Mouse (Mus musculus) thymus, adult 2 months (tissue): Measurements from ENCODE around the gene 4930568D16Rik. TPM values are rescaled to one million over a fixed set of nuclear protein-coding genes. Genes with fewer than 3 reads are reported as not detected.

ENCODE experiments used
- DNase-seq: peaks from one replicate; pipeline ENCODE4 v3.0.0; 2021
- H3K27ac ChIP-seq: fragments of 200-500 bp; 2 replicates; pipeline ENCODE4 v1.5.1; 2012; ENCODE audit warnings: low read length, control low read depth; ENCODE audit not compliant: control insufficient read depth, insufficient read depth
- H3K27me3 ChIP-seq: fragments of 200-500 bp; 2 replicates; pipeline ENCODE4 v1.6.1; 2012; ENCODE audit warnings: mild to moderate bottlenecking, low read length, moderate library complexity, mixed read lengths; ENCODE audit not compliant: control insufficient read depth, insufficient read depth
- H3K36me3 ChIP-seq: fragments of 200-500 bp; 2 replicates; pipeline ENCODE4 v1.6.1; 2012; ENCODE audit warnings: mild to moderate bottlenecking, low read length, moderate library complexity; ENCODE audit not compliant: control insufficient read depth, insufficient read depth
- H3K4me1 ChIP-seq: fragments of 200-500 bp; replicated peaks from 2 replicates; pipeline ENCODE4 v1.6.1; 2012; ENCODE audit warnings: low read length; ENCODE audit not compliant: control insufficient read depth, insufficient read depth
- H3K4me3 ChIP-seq: fragments of 200-500 bp; 2 replicates; pipeline ENCODE4 v1.5.1; 2012; ENCODE audit warnings: mild to moderate bottlenecking, low read length, control low read depth, moderate library complexity; ENCODE audit not compliant: control insufficient read depth, insufficient read depth
- CTCF ChIP-seq: fragments of 200-500 bp; IDR thresholded peaks from 2 replicates; pipeline ENCODE4 v1.5.1; 2012; ENCODE audit warnings: mild to moderate bottlenecking, control low read depth, low read length, moderate library complexity, borderline replicate concordance; ENCODE audit not compliant: control insufficient read depth, poor library complexity, insufficient read depth; ENCODE audit errors: extremely low read depth
- POLR2A ChIP-seq: fragments of 200-500 bp; IDR thresholded peaks from 2 replicates; pipeline ENCODE4 v1.6.1; 2012; ENCODE audit warnings: mild to moderate bottlenecking, low read length, control low read depth, moderate library complexity; ENCODE audit not compliant: control insufficient read depth, poor library complexity, insufficient read depth; ENCODE audit errors: extremely low read depth
- WGBS: fragments of 180-500 bp; shearing (Covaris S2); methylation state at CpG from one replicate; pipeline ENCODE4 v1.1.7; 2018; 5-methylcytosine and 5-hydroxymethylcytosine counted together
- polyA plus RNA-seq: library from polyadenylated mRNA; depleted of rRNA; stranded (reverse); fragments of >200 nt; gene quantifications from 2 replicates; pipeline ENCODE4 v1.2.3, GENCODE M21; 2012

4930568D16Rik gene
- polyA plus RNA-seq, 1 experiment: not detected

DNA sequence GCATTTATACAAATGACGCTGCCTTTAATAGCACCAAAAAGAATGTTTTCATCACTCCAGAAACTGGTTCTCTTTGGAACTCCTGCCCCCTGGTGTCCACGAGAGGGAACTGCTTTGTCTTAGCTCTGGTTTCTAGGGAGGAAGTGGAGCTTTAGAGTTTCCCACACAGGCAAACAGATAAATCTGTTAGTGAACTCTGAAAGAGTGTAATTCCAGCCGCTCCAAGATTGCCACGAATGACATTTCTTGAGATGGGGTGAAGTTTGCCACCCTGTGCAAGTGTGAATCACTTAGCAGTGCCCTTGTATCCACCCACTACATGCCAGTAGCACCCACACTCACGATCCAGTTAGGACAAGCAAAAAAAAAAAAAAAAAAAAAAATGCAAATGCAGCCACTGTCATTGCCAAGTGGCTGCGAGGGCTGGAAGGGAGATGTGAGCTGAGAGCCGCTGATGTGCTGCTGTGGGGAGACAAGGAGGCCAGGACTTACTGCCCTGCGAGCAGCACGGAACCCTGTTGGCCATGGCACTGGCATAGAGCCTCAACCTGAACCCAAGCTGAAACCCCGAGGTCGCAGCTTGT is 30.2 kb upstream of the 4930568D16Rik start:
- no peak for TF ChIP-seq POLR2A
- TF ChIP-seq CTCF: no peak
- H3K4me3 ChIP-seq: no peak overlapping the region
- H3K27me3 ChIP-seq: no peaks in the 10 kb centered on the region
- peak; percentile 77 for DNase-seq
- H3K27ac ChIP-seq: no peak overlapping the region
- no peaks in the 10 kb centered on the region for H3K4me1 ChIP-seq
- peaks cover 13% of the 10 kb centered on the region for H3K36me3 ChIP-seq
- 38% methylated on average over 11 of the region's 11 CpGs for WGBS

GRCm38 (mm10) chr2:35397096-35397495 is 29.6 kb upstream of the 4930568D16Rik start, which contains the start of gene 4930402F06Rik:
TSS of gene 4930402F06Rik (minus strand) at chr2:35397175.
- DNase-seq: no peak
- Histone ChIP-seq H3K27ac (no peak within 1 kb of the TSS), H3K4me3 (no peak within 1 kb of the TSS), H3K36me3 (peaks cover 8% of the 10 kb centered on the region), H3K4me1 (no peaks in the 10 kb centered on the region), H3K27me3 (no peaks in the 10 kb centered on the region)
- 63% methylated on average over 5 of the region's 5 CpGs for WGBS
- TF ChIP-seq CTCF (no peak), POLR2A (no peak)

DNA sequence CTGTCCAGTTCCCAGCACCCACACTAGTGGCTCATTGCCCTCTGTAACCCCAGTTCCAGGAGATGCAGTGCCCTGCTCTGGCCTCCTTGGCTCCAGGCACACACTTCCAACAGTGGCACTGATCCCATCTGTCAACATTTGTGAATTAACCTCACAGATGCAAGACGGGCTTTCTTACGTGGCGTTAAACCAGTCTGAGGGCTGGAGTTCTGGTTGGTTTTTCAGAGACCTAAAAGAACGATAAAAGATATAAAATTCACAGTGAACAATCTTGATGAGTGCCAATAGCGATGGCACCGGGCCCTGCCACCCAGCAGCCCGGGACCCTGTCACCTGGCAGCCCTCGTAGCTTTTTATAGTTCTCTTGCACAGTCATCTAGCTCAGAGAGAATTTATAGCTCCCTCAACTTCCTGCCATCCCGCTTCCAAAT is 17.9 kb upstream of the 4930568D16Rik start:
- Histone ChIP-seq H3K27ac (no peak overlapping the region), H3K4me1 (no peaks in the 10 kb centered on the region), H3K27me3 (no peaks in the 10 kb centered on the region), H3K4me3 (no peak overlapping the region), H3K36me3 (no peaks in the 10 kb centered on the region)
- no peak for TF ChIP-seq CTCF
- TF ChIP-seq POLR2A: no peak
- 78% methylated on average over 9 of the region's 9 CpGs for WGBS
- no peak for DNase-seq

DNA sequence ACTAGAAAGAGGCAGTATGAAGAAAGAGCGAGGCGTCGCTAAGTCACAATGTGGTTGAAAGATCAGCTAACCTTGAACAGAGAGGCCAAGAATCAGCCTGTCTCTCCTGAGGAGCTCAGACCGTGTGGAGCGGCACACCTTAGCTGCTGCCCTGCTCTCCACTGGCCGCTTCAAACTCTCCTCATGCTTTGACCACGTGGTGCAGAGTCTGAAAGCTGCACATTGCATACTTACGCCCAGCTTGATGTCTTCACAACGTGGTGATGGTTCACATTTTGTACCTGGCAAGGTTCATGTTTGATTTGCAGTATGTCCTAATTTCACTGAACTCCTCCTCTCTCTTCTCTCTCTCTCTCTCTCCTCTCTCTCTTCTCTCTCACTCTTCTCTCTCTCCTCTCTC is 11.8 kb upstream of the 4930568D16Rik start:
- DNase-seq: no peak
- TF ChIP-seq POLR2A: no peak
- TF ChIP-seq CTCF: no peak
- no peaks in the 10 kb centered on the region for H3K36me3 ChIP-seq
- no peak overlapping the region for H3K27ac ChIP-seq
- no peak overlapping the region for H3K4me3 ChIP-seq
- WGBS: 92% methylated on average over 9 of the region's 9 CpGs
- no peaks in the 10 kb centered on the region for H3K4me1 ChIP-seq
- H3K27me3 ChIP-seq: no peaks in the 10 kb centered on the region

GRCm38 (mm10) chr2:35377600-35377999 is 10.1 kb upstream of the 4930568D16Rik start:
- WGBS: 40% methylated on average over 6 of the region's 6 CpGs
- TF ChIP-seq POLR2A (no peak), CTCF (no peak)
- no peak for DNase-seq

DNA sequence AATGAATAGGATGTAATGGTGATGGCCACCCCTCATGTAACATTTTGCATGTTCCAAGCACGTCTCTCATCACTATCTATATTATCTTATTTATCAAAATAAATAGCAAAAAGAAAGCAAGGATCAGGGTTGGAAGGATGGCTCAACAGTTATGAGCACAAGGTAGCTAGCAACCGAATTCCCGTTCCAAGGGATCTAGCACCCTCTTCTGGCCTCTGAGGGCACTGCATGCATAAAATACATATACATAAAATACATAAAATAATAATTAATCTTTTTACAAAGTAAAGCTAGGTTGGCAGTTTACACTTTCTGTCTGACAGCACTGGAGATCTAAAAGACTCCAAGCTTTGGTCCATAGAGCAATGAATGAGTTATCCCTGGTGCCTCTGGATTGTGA is 5.5 kb upstream of the 4930568D16Rik start:
- TF ChIP-seq POLR2A (no peak), CTCF (no peak)
- no peak overlapping the region for H3K27ac ChIP-seq
- WGBS: 51% methylated on average over 3 of the region's 3 CpGs

More at GRCm38 (mm10) chr2:35377600-35377999, 10.1 kb upstream of the 4930568D16Rik start:
- no peaks in the 10 kb centered on the region for H3K4me1 ChIP-seq
- H3K27ac ChIP-seq: no peak overlapping the region
- H3K27me3 ChIP-seq: no peaks in the 10 kb centered on the region
- H3K4me3 ChIP-seq: no peak overlapping the region
- no peaks in the 10 kb centered on the region for H3K36me3 ChIP-seq

DNA sequence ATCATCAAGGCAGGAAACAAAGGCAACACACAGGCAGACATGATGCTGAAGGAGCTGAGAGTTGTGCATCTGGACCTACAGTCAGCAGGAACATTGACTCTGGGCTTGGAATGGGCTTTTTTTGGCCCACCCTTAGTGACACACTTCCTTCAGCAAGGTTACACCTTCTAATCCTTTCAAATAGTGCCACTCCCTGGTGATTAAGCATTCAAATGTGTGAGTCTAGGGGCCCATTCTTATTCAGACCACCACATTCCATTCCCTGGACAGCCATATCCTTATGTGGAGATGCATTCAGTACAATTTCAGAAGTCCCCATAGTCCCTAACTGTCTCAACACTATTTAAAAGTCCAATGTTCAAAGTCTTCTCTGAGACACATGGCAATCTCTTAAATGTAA is 3.2 kb upstream of the 4930568D16Rik start:
- Histone ChIP-seq H3K4me3 (no peak overlapping the region), H3K27me3 (no peaks in the 10 kb centered on the region), H3K4me1 (peaks cover 7% of the 10 kb centered on the region), H3K27ac (no peak overlapping the region), H3K36me3 (no peaks in the 10 kb centered on the region)
- DNase-seq: no peak
- TF ChIP-seq CTCF (no peak), POLR2A (no peak)

More for the DNA sequence above, 5.5 kb upstream of the 4930568D16Rik start:
- H3K4me3 ChIP-seq: no peak overlapping the region
- H3K4me1 ChIP-seq: peaks cover 7% of the 10 kb centered on the region
- no peaks in the 10 kb centered on the region for H3K36me3 ChIP-seq
- peak; percentile 30 for DNase-seq
- no peaks in the 10 kb centered on the region for H3K27me3 ChIP-seq
